Comparison of ENCODE assay signal across 10 mouse cellular contexts in the genomic region with DNA sequence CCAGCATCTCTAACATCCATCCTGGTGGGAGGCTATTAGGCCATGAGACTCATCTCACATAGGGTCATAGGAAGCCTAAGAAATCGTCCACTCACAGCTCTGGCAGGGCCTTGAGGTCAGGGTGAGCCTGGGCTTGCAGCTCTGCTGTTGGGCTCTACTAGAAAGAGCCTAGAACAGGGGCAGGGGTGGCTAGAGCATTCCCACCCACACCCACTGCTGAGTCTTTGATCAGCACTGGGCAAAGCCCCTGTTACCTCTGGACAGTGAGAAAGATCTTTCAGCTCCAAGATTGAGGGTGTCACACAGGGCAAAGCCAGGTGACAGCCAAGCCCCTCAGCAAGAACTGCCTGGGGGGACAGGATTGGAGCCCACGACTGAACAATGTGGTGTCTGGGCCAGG. TPM values are rescaled to one million over a fixed set of nuclear protein-coding genes. Genes with fewer than 3 reads are reported as not detected.
DNase-seq lines count a peak whose midpoint lies in the region; ATAC-seq lines count a peak whose summit lies in the region.
"Had no signal": no experiment of that assay in that cellular context is flagged by ENCODE, and none has a peak within 500 bp of the region (broad histone marks: within the 10 kb centered on the region; RNA-seq: fewer than 3 reads in every experiment).

No protein-coding gene starts in this region.

- no peak for DNase-seq in heart, adult 9 months (ENCODE audit: low spot score in 2 of 2)
- DNase-seq in hindbrain, embryonic 11.5 days (ENCODE audit: low spot score): no peak
- DNase-seq in adrenal gland, postnatal 4 days (ENCODE audit: low spot score in 2 of 2): no peak
- no peak for DNase-seq in left cerebral cortex, adult 8-10 months (ENCODE audit: low spot score in 2 of 2)
- no peak for DNase-seq in layer of hippocampus, adult 18-20 months (ENCODE audit: low spot score in 2 of 2)
- DNase-seq: thymus, adult 2 months had no signal

- WGBS in heart, embryonic 14.5 days: 62% methylated on average over 2 of the region's 2 CpGs
- 53% methylated on average over 2 of the region's 2 CpGs for WGBS in embryonic facial prominence, embryonic 12.5 days
- WGBS in hindbrain, embryonic 11.5 days: 49% methylated on average over 2 of the region's 2 CpGs
- 49% methylated on average over 2 of the region's 2 CpGs for WGBS in midbrain, embryonic 12.5 days

- H3K4me1 ChIP-seq in heart, embryonic 14.5 days (ENCODE audit: control insufficient read depth in 2 of 2, insufficient read depth in 2 of 2, low read length in 2 of 2): peaks cover 32 to 38% of the 10 kb centered on the region in 2 experiments
- peaks cover 45% of the 10 kb centered on the region for H3K4me1 ChIP-seq in embryonic facial prominence, embryonic 12.5 days
- peaks cover 7% of the 10 kb centered on the region for H3K4me1 ChIP-seq in hindbrain, embryonic 11.5 days (replicated peaks; ENCODE audit: control insufficient read depth, insufficient read depth, low read length)
- H3K4me1 ChIP-seq in midbrain, embryonic 12.5 days: peaks cover 28% of the 10 kb centered on the region

- no peaks in the 10 kb centered on the region for H3K27me3 ChIP-seq in heart, embryonic 14.5 days (ENCODE audit: control insufficient read depth, insufficient read depth, low read length)
- H3K27me3 ChIP-seq in embryonic facial prominence, embryonic 12.5 days: no peaks in the 10 kb centered on the region
- H3K27me3 ChIP-seq in hindbrain, embryonic 11.5 days (ENCODE audit: control insufficient read depth, insufficient read depth, low read length): no peaks in the 10 kb centered on the region
- no peaks in the 10 kb centered on the region for H3K27me3 ChIP-seq in midbrain, embryonic 12.5 days
- H3K27me3 ChIP-seq: CH12.LX had no signal

- peak overlapping the region; percentile 47 for H3K9ac ChIP-seq in heart, embryonic 14.5 days (ENCODE audit: low read length)
- peak overlapping the region; percentile 37; the same call in 1 of the 2 replicates for H3K9ac ChIP-seq in embryonic facial prominence, embryonic 12.5 days
- H3K9ac ChIP-seq in hindbrain, embryonic 11.5 days (ENCODE audit: low read depth, low read length): peak overlapping the region; percentile 40; the same call in 1 of the 2 replicates
- peak overlapping the region; percentile 43 for H3K9ac ChIP-seq in midbrain, embryonic 12.5 days (replicated peaks)

- no peaks in the 10 kb centered on the region for H3K9me3 ChIP-seq in heart, embryonic 14.5 days (ENCODE audit: control insufficient read depth, low read length)
- no peaks in the 10 kb centered on the region for H3K9me3 ChIP-seq in embryonic facial prominence, embryonic 12.5 days
- H3K9me3 ChIP-seq in hindbrain, embryonic 11.5 days (ENCODE audit: control insufficient read depth, low read length): no peaks in the 10 kb centered on the region
- no peaks in the 10 kb centered on the region for H3K9me3 ChIP-seq in midbrain, embryonic 12.5 days

- H3K27ac ChIP-seq in heart, embryonic 14.5 days (replicated peaks in 1 of 2; ENCODE audit: control insufficient read depth in 1 of 2, insufficient read depth in 1 of 2, low read depth in 2 of 2, low read length in 2 of 2): peak overlapping the region; percentile 92 to 94
- H3K27ac ChIP-seq in embryonic facial prominence, embryonic 12.5 days: peak overlapping the region; percentile 96
- H3K27ac ChIP-seq in hindbrain, embryonic 11.5 days (ENCODE audit: low read depth, low read length): peak overlapping the region; percentile 77
- peak overlapping the region; percentile 87 for H3K27ac ChIP-seq in midbrain, embryonic 12.5 days (replicated peaks)

- no peak overlapping the region for H3K4me2 ChIP-seq in heart, embryonic 14.5 days (ENCODE audit: low read length)
- H3K4me2 ChIP-seq in embryonic facial prominence, embryonic 12.5 days (replicated peaks): no peak overlapping the region
- H3K4me2 ChIP-seq in hindbrain, embryonic 11.5 days (replicated peaks; ENCODE audit: low read depth, low read length): no peak overlapping the region
- no peak overlapping the region for H3K4me2 ChIP-seq in midbrain, embryonic 12.5 days (replicated peaks)

- no peaks in the 10 kb centered on the region for H3K36me3 ChIP-seq in heart, embryonic 14.5 days (ENCODE audit: control insufficient read depth, insufficient read depth, low read length)
- no peaks in the 10 kb centered on the region for H3K36me3 ChIP-seq in embryonic facial prominence, embryonic 12.5 days
- H3K36me3 ChIP-seq in hindbrain, embryonic 11.5 days (ENCODE audit: control insufficient read depth, insufficient read depth, low read length): no peaks in the 10 kb centered on the region
- no peaks in the 10 kb centered on the region for H3K36me3 ChIP-seq in midbrain, embryonic 12.5 days

- no peak for ATAC-seq in heart, embryonic 14.5 days (ENCODE audit: insufficient number of reproducible peaks, insufficient read depth, low FRiP score, low read depth)
- ATAC-seq in embryonic facial prominence, embryonic 12.5 days (ENCODE audit: insufficient number of reproducible peaks, insufficient read depth, low FRiP score, low TSS enrichment): peak; percentile 0; the same call in 1 of the 2 replicates
- ATAC-seq in hindbrain, embryonic 11.5 days (ENCODE audit: low FRiP score): no peak
- ATAC-seq in midbrain, embryonic 12.5 days (ENCODE audit: low FRiP score, low read depth): no peak

- H3K4me3 ChIP-seq in heart, embryonic 14.5 days (ENCODE audit: control insufficient read depth in 1 of 2, insufficient read depth in 1 of 2, low read depth in 1 of 2, low read length in 2 of 2): no peak overlapping the region
- no peak overlapping the region for H3K4me3 ChIP-seq in embryonic facial prominence, embryonic 12.5 days
- no peak overlapping the region for H3K4me3 ChIP-seq in hindbrain, embryonic 11.5 days (ENCODE audit: low read depth, low read length)
- H3K4me3 ChIP-seq in midbrain, embryonic 12.5 days: no peak overlapping the region

RNA-seq across cellular contexts. Expression of gene Morn1, which starts 57.0 kb away (rescaled TPM):
- polyA plus RNA-seq in heart, embryonic 14.5 days (2014; fragmentation: Nextera tagmentation; extraction: Ambion mirVana): 2.5 and 3.0 TPM in 2 replicates
- 5.1 and 7.7 TPM in 2 replicates for polyA plus RNA-seq in embryonic facial prominence, embryonic 12.5 days (2016; fragmentation: Nextera tagmentation; extraction: Ambion mirVana)
- 3.3 and 4.2 TPM in 2 replicates for polyA plus RNA-seq in hindbrain, embryonic 11.5 days (2014; fragmentation: Nextera tagmentation; extraction: Ambion mirVana)
- 5.6 and 5.7 TPM in 2 replicates for polyA plus RNA-seq in midbrain, embryonic 12.5 days (2016; fragmentation: Nextera tagmentation; extraction: Ambion mirVana)
- 10 to 100 TPM; 12.1 to 14.9 TPM for total RNA-seq in adrenal gland, postnatal 4 days (2021)
- total RNA-seq in left cerebral cortex, adult 8-10 months (2022): 10 to 100 TPM; 10.2 to 19.4 (median 12.9) TPM
- total RNA-seq in layer of hippocampus, adult 18-20 months (2021): 10 to 100 TPM in 1 of 2 experiments, 1 to 10 TPM in 1; 9.3 to 11.3 TPM

RNA-seq across cellular contexts. Expression of gene Rer1, which starts 57.2 kb away (rescaled TPM):
- polyA plus RNA-seq in heart, embryonic 14.5 days (2014; fragmentation: Nextera tagmentation; extraction: Ambion mirVana): 131 and 141 TPM in 2 replicates
- 139 and 143 TPM in 2 replicates for polyA plus RNA-seq in embryonic facial prominence, embryonic 12.5 days (2016; fragmentation: Nextera tagmentation; extraction: Ambion mirVana)
- polyA plus RNA-seq in hindbrain, embryonic 11.5 days (2014; fragmentation: Nextera tagmentation; extraction: Ambion mirVana): 156 and 166 TPM in 2 replicates
- 122 and 132 TPM in 2 replicates for polyA plus RNA-seq in midbrain, embryonic 12.5 days (2016; fragmentation: Nextera tagmentation; extraction: Ambion mirVana)
- 10 to 100 TPM; 90.8 to 96.1 TPM for total RNA-seq in adrenal gland, postnatal 4 days (2021)
- total RNA-seq in left cerebral cortex, adult 8-10 months (2022): 10 to 100 TPM; 63.3 to 69.9 (median 64.2) TPM
- total RNA-seq in layer of hippocampus, adult 18-20 months (2021): 10 to 100 TPM; 63.4 to 65.5 TPM
